Mouse (Mus musculus) liver, embryonic 11.5 days (tissue): ENCODE measurements around the gene AC140267.1. TPM values are rescaled to one million over a fixed set of nuclear protein-coding genes. Genes with fewer than 3 reads are reported as not detected.

Source experiments
- ATAC-seq: fragments of 200-750 bp; cut with Nextera tagmentation; replicated peaks from 2 replicates; pipeline ENCODE4 v1.8.0; 2017; ENCODE audit warnings: moderate number of reproducible peaks, mild to moderate bottlenecking, moderate TSS enrichment, moderate library complexity; ENCODE audit not compliant: low FRiP score
- DNase-seq: peaks from one replicate; pipeline ENCODE4 v3.0.0-alpha.2; 2017; ENCODE audit warnings: low spot score
- H3K27ac ChIP-seq: fragments of 300-500 bp; sonication (generic); 2 replicates; pipeline ENCODE4 v1.5.1; 2014; ENCODE audit warnings: mild to moderate bottlenecking, low read depth, low read length, control low read depth
- H3K27me3 ChIP-seq: fragments of 300-500 bp; sonication (generic); replicated peaks from 2 replicates; pipeline ENCODE4 v1.6.1; 2014; ENCODE audit warnings: low read length, mixed read lengths; ENCODE audit not compliant: control insufficient read depth, insufficient read depth
- H3K36me3 ChIP-seq: fragments of 300-500 bp; sonication (generic); 2 replicates; pipeline ENCODE4 v1.6.1; 2014; ENCODE audit warnings: mild to moderate bottlenecking, low read length, moderate library complexity, mixed read lengths; ENCODE audit not compliant: control insufficient read depth, insufficient read depth
- H3K4me1 ChIP-seq: fragments of 300-500 bp; sonication (generic); replicated peaks from 2 replicates; pipeline ENCODE4 v1.6.1; 2014; ENCODE audit warnings: low read length, mixed read lengths; ENCODE audit not compliant: control insufficient read depth, insufficient read depth
- H3K4me2 ChIP-seq: fragments of 300-500 bp; sonication (generic); 2 replicates; pipeline ENCODE4 v1.6.1; 2014; ENCODE audit warnings: mild to moderate bottlenecking, control low read depth, moderate library complexity
- H3K4me3 ChIP-seq: fragments of 300-500 bp; sonication (generic); 2 replicates; pipeline ENCODE4 v1.5.1; 2014; ENCODE audit warnings: low read depth, low read length, control low read depth
- H3K9ac ChIP-seq: fragments of 300-500 bp; sonication (generic); 2 replicates; pipeline ENCODE4 v1.6.1; 2014; ENCODE audit warnings: low read depth, low read length, control low read depth
- H3K9me3 ChIP-seq: fragments of 300-500 bp; sonication (generic); 2 replicates; pipeline ENCODE4 v1.6.1; 2016; ENCODE audit warnings: low read length, inconsistent platforms, mixed read lengths; ENCODE audit not compliant: control insufficient read depth
- WGBS: fragments of 180-500 bp; shearing (Covaris S2); extraction: QIAGEN DNeasy Blood & Tissue Kit; methylation state at CpG from one replicate; pipeline ENCODE4 v1.1.7; 2014; 5-methylcytosine and 5-hydroxymethylcytosine counted together
- polyA plus RNA-seq: library from polyadenylated mRNA; unstranded; fragments of >200 nt; fragmentation: Nextera tagmentation; extraction: Ambion mirVana; gene quantifications from 2 replicates; pipeline ENCODE4 v1.2.1, GENCODE M21; 2014

The AC140267.1 gene
- polyA plus RNA-seq, 1 experiment from 2014 or later, result not detected

- ATAC-seq (no peak; the same call in 1 of the 2 replicates), DNase-seq (no peak)
- Histone ChIP-seq H3K4me1 (no peaks in the 10 kb centered on the region), H3K9ac (no peak overlapping the region), H3K4me3 (no peak overlapping the region), H3K36me3 (no peaks in the 10 kb centered on the region), H3K27ac (no peak overlapping the region), H3K9me3 (no peaks in the 10 kb centered on the region), H3K27me3 (no peaks in the 10 kb centered on the region; the same call in none of the 2 replicates), H3K4me2 (no peak overlapping the region)
- WGBS, result 26% methylated on average over 4 of the region's 4 CpGs
These were observed 32.2 kb upstream of the AC140267.1 start for GRCm38 (mm10) chr15:80203406-80203805.

DNA sequence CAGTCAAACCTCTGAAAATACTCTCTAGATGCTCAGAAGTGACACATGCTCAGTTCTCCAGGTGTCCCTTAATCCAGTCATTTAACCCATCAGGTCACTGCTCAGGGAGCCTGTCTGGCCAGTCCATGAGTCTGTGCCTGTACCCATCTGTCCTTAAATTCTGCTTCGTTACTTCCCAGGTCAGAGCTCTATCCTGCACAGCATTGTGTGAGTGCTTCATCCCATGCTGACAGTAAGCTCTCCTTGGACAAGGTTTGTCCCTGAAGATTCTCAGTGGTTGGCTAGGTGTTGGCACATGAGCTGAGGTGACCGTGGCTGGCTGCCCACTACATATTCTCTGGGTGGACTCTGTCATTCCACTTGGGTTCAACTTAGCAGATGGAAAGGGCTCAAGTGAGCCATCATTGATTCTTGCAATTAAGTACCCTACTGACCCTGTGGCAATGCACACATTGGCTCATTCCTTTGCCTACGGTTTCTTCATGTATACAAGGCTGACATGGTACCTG is 29.5 kb upstream of the AC140267.1 start:
- Histone ChIP-seq H3K4me1 (no peaks in the 10 kb centered on the region), H3K36me3 (no peaks in the 10 kb centered on the region), H3K27me3 (no peaks in the 10 kb centered on the region; the same call in none of the 2 replicates), H3K27ac (no peak overlapping the region), H3K4me2 (no peak overlapping the region), H3K4me3 (no peak overlapping the region), H3K9me3 (no peaks in the 10 kb centered on the region), H3K9ac (no peak overlapping the region)
- DNase-seq (no peak), ATAC-seq (no peak)
- 80% methylated on average over 3 of the region's 3 CpGs for WGBS

GRCm38 (mm10) chr15:80208446-80208845 is 27.2 kb upstream of the AC140267.1 start:
- Histone ChIP-seq H3K9ac (no peak overlapping the region), H3K4me3 (no peak overlapping the region), H3K27ac (no peak overlapping the region), H3K27me3 (peaks cover 7% of the 10 kb centered on the region), H3K9me3 (no peaks in the 10 kb centered on the region), H3K36me3 (no peaks in the 10 kb centered on the region), H3K4me1 (no peaks in the 10 kb centered on the region), H3K4me2 (no peak overlapping the region)
- no peak for ATAC-seq
- 36% methylated on average over 4 of the region's 4 CpGs for WGBS
- DNase-seq, result no peak

DNA sequence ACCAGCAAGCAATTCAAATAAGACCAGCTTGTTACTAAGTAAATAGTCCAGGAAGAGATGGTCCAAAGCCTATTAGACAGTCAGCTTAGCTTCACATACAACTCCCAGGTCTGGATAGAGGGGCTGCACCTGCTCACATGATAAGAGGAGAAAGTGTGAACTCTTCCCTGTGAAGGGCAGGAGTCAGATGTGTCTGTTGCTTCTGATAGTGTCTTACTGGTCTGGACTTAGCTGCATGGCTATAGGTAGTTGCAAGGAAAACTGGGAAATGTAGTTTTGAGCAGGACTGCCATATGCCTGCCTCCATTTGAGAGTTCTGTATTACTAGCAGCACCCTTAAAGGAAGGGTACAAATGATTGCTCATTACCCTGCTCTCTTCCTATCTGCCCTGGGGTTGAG is 21.9 kb upstream of the AC140267.1 start:
- peaks cover 7% of the 10 kb centered on the region; the same call in 1 of the 2 replicates for H3K27me3 ChIP-seq
- H3K4me2 ChIP-seq, result no peak overlapping the region
- DNase-seq (no peak), ATAC-seq (peak; percentile 74)
- H3K36me3 ChIP-seq, result no peaks in the 10 kb centered on the region
- H3K9me3 ChIP-seq, result no peaks in the 10 kb centered on the region
- no peak overlapping the region for H3K4me3 ChIP-seq
- H3K9ac ChIP-seq, result no peak overlapping the region
- H3K4me1 ChIP-seq, result no peaks in the 10 kb centered on the region
- H3K27ac ChIP-seq, result no peak overlapping the region

GRCm38 (mm10) chr15:80215716-80216479 is 19.7 kb upstream of the AC140267.1 start:
- ATAC-seq (no peak), DNase-seq (no peak)
- Histone ChIP-seq H3K9me3 (no peaks in the 10 kb centered on the region), H3K9ac (no peak overlapping the region), H3K27me3 (peaks cover 7% of the 10 kb centered on the region; the same call in 1 of the 2 replicates), H3K27ac (no peak overlapping the region), H3K36me3 (no peaks in the 10 kb centered on the region), H3K4me3 (no peak overlapping the region), H3K4me2 (no peak overlapping the region), H3K4me1 (peaks cover 7% of the 10 kb centered on the region)
- 17% methylated on average over 10 of the region's 10 CpGs for WGBS

DNA sequence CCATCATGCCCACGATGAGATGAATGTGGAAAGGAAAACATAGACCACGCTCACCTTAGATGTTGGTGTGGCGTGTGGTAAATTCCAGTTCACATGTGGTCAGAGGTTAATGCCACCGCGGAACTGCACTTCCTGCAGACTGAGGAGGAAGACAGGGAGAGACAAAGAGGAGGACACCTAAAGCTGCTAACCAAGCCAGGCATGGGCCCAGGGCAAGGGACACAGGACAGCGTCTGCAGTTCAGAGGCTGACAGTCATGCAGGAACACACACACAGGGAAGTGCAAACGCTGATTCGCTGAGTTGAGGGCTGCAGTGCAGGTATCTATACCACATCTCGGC is 19.2 kb upstream of the AC140267.1 start:
- DNase-seq (no peak), ATAC-seq (no peak)
- Histone ChIP-seq H3K27me3 (peaks cover 4% of the 10 kb centered on the region; the same call in 1 of the 2 replicates), H3K4me3 (no peak overlapping the region), H3K4me1 (peaks cover 7% of the 10 kb centered on the region), H3K27ac (no peak overlapping the region), H3K4me2 (no peak overlapping the region), H3K36me3 (no peaks in the 10 kb centered on the region), H3K9me3 (no peaks in the 10 kb centered on the region), H3K9ac (no peak overlapping the region)
- WGBS, result 48% methylated on average over 9 of the region's 9 CpGs

DNA sequence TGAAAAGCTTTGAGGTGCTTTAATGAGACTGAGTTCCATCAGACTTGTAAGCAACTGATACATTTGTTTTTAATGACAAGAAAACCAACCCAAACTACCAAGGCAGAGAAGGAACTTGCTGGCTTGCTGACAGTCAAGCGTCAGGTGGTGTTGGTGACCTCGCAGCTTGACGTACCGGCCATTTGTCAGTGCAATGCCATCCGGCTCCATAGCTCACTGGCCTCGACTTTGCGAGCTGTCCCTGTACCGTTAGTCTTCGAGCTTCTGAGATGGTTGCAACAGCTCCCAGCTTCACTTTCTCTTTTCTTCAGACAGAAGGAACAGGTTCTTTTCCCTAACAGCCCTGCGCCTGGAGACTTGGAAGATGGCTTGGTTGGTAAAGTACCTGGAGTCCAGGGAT is 18.2 kb upstream of the AC140267.1 start:
- Histone ChIP-seq H3K27me3 (no peaks in the 10 kb centered on the region), H3K9ac (no peak overlapping the region), H3K27ac (no peak overlapping the region), H3K4me3 (no peak overlapping the region), H3K36me3 (no peaks in the 10 kb centered on the region), H3K4me1 (peaks cover 7% of the 10 kb centered on the region), H3K4me2 (no peak overlapping the region), H3K9me3 (no peaks in the 10 kb centered on the region)
- 87% methylated on average over 10 of the region's 10 CpGs for WGBS
- DNase-seq, result no peak
- ATAC-seq, result no peak

- WGBS, result 23% methylated on average over 14 of the region's 14 CpGs
- peak; percentile 67 for DNase-seq
- no peaks in the 10 kb centered on the region for H3K36me3 ChIP-seq
- peak overlapping the region; percentile 2; the same call in 1 of the 2 replicates for H3K4me3 ChIP-seq
- H3K27ac ChIP-seq, result no peak overlapping the region; the same call in 1 of the 2 replicates
- no peaks in the 10 kb centered on the region for H3K27me3 ChIP-seq
- peak overlapping the region; percentile 13; the same call in 1 of the 2 replicates for H3K9ac ChIP-seq
- peaks cover 7% of the 10 kb centered on the region for H3K4me1 ChIP-seq
- no peaks in the 10 kb centered on the region for H3K9me3 ChIP-seq
- H3K4me2 ChIP-seq, result peak overlapping the region; percentile 50
- ATAC-seq, result no peak; the same call in 1 of the 2 replicates
These were observed 16.4 kb upstream of the AC140267.1 start for GRCm38 (mm10) chr15:80219211-80219610.
